Mouse (Mus musculus) small intestine, adult 2 months (tissue): ENCODE measurements around the gene Fam160a1. TPM values are rescaled to one million over a fixed set of nuclear protein-coding genes. Genes with fewer than 3 reads are reported as not detected.

Experiments
- H3K27ac ChIP-seq: fragments of 200-500 bp; 2 replicates; pipeline ENCODE4 v1.5.1; 2012; ENCODE audit warnings: low read depth, low read length, control low read depth, inconsistent platforms; ENCODE audit not compliant: insufficient read depth
- H3K27me3 ChIP-seq: fragments of 200-500 bp; 2 replicates; pipeline ENCODE4 v1.6.1; 2012; ENCODE audit warnings: mild to moderate bottlenecking, moderate library complexity, low read length, inconsistent platforms; ENCODE audit not compliant: control insufficient read depth, insufficient read depth
- H3K36me3 ChIP-seq: fragments of 200-500 bp; 2 replicates; pipeline ENCODE4 v1.6.1; 2012; ENCODE audit warnings: mild to moderate bottlenecking, low read length, control low read depth, inconsistent platforms; ENCODE audit not compliant: control insufficient read depth, insufficient read depth
- H3K4me1 ChIP-seq: fragments of 200-500 bp; 2 replicates; pipeline ENCODE4 v1.6.1; 2012; ENCODE audit warnings: low read length, inconsistent platforms, mixed read lengths; ENCODE audit not compliant: control insufficient read depth, insufficient read depth, insufficient read length
- H3K4me3 ChIP-seq: fragments of 200-500 bp; 2 replicates; pipeline ENCODE4 v1.5.1; 2012; ENCODE audit warnings: low read depth, mild to moderate bottlenecking, control low read depth, inconsistent platforms, low read length, moderate library complexity
- CTCF ChIP-seq: fragments of 200-500 bp; IDR thresholded peaks from 2 replicates; pipeline ENCODE4 v1.5.1; 2012; ENCODE audit warnings: low read depth, mild to moderate bottlenecking, control low read depth, inconsistent platforms, low read length, moderate library complexity, mixed read lengths; ENCODE audit not compliant: insufficient replicate concordance, insufficient read length; ENCODE audit errors: extremely low read depth
- POLR2A ChIP-seq: fragments of 200-500 bp; IDR thresholded peaks from 2 replicates; pipeline ENCODE4 v1.6.1; 2012; ENCODE audit warnings: low read depth, mild to moderate bottlenecking, control low read depth, inconsistent platforms, low read length, moderate library complexity
- WGBS: fragments of 180-500 bp; shearing (Covaris S2); methylation state at CpG from one replicate; pipeline ENCODE4 v1.1.7; 2018; 5-methylcytosine and 5-hydroxymethylcytosine counted together
- polyA plus RNA-seq: library from polyadenylated mRNA; depleted of rRNA; stranded (reverse); fragments of >200 nt; gene quantifications from 2 replicates; pipeline ENCODE4 v1.2.3, GENCODE M21; 2012

Gene Fam160a1
- polyA plus RNA-seq, 1 experiment, result 12.6 TPM

GRCm38 (mm10) chr3:85773886-85774285 lies 43.2 kb downstream of the Fam160a1 start:
- Histone ChIP-seq H3K4me1 (no peaks in the 10 kb centered on the region), H3K27me3 (no peaks in the 10 kb centered on the region), H3K4me3 (no peak overlapping the region), H3K36me3 (no peaks in the 10 kb centered on the region), H3K27ac (no peak overlapping the region)
- TF ChIP-seq CTCF (no peak), POLR2A (no peak)
- 48% methylated on average over 4 of the region's 4 CpGs for whole genome bisulfite sequencing

DNA sequence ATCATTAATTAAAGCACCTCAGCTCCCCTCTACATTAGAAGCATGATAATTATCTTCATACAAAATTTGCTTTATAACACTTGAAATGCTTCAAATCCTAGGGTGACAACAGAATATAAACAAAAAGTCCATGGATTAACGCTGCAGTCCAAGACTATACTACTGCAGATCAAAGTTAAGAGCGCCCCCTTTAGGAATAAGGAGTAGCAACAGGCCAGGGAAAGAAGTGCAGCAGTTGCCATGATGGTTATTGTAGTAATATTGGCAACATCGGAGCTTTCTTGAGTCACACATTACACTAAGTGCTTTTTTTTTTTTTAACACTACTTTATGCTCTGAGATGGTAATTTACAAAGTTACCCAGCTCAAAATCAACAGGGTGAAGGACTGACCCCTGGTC lies 43.7 kb downstream of the Fam160a1 start:
- no peaks in the 10 kb centered on the region for H3K27me3 ChIP-seq
- H3K36me3 ChIP-seq, result no peaks in the 10 kb centered on the region
- TF ChIP-seq CTCF (no peak), POLR2A (no peak)
- 37% methylated on average over 3 of the region's 3 CpGs for WGBS
- no peaks in the 10 kb centered on the region for H3K4me1 ChIP-seq
- H3K4me3 ChIP-seq, result no peak overlapping the region
- H3K27ac ChIP-seq, result no peak overlapping the region

DNA sequence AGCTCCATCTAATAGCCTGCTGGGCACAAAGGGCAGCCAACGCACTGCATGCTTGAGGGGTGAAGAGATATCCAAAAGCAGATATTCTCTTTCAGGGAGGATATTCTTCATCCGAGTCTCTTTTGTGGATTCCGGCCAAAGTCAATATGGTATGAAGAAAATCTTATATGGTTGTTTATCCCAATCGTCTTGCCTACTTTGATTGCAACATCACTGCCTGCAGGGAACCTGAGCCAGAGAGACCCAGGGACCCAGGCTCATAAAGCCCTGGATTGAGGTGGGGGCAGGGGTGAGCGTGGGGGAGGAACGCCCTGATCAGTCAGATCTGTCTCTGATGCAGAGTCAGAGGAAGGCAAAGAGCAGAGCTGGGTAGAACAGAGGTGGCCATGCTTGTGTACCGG lies 52.2 kb downstream of the Fam160a1 start:
- no peaks in the 10 kb centered on the region for H3K36me3 ChIP-seq
- WGBS, result 28% methylated on average over 7 of the region's 7 CpGs
- no peaks in the 10 kb centered on the region for H3K27me3 ChIP-seq
- TF ChIP-seq CTCF (no peak), POLR2A (no peak)
- no peak overlapping the region for H3K27ac ChIP-seq
- H3K4me1 ChIP-seq, result peaks cover 11% of the 10 kb centered on the region; the same call in 1 of the 2 replicates
- no peak overlapping the region for H3K4me3 ChIP-seq

DNA sequence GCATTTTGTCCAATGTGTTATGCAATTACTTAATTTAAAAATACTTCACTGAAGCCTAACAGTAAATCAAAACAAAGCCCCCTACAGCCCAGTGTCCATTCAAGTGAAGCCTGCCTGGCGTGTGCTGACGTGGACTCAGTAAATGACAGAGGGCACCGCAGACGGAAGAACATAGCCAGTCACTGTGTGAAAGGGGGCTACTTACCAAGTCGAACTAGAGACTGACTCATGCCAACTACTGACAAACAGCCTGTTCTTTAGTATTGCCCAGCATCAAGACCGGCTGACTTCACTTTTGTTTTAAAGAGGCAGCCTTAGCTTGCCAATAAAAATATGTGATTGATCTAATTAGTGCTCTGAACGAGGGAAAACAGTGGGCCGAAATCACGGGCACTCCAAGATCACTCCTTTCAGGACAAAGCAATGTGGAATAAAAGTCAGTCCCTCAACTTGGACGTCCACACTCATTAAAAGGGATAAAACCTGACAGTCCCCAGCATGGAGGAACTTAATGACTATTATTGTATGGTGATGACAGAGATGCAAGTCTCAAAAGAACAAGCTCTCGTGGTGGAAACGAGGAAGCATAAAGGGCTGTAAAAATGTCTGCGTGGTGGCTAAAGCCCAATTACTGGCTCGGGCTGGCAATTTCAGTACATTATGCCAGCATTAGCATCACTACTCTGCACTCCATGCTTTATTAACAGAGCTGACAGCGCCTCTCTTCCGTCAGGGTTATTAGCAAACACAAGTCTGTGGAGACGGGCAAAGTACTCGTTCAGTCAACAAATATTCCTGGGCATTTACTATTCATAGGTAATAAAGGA lies 52.9 kb downstream of the Fam160a1 start:
- peaks cover 11% of the 10 kb centered on the region; the same call in 1 of the 2 replicates for H3K4me1 ChIP-seq
- H3K27me3 ChIP-seq, result no peaks in the 10 kb centered on the region
- H3K4me3 ChIP-seq, result no peak overlapping the region
- H3K27ac ChIP-seq, result no peak overlapping the region
- no peak for TF ChIP-seq CTCF
- TF ChIP-seq POLR2A, result no peak
- H3K36me3 ChIP-seq, result no peaks in the 10 kb centered on the region
- 46% methylated on average over 18 of the region's 18 CpGs for WGBS

DNA sequence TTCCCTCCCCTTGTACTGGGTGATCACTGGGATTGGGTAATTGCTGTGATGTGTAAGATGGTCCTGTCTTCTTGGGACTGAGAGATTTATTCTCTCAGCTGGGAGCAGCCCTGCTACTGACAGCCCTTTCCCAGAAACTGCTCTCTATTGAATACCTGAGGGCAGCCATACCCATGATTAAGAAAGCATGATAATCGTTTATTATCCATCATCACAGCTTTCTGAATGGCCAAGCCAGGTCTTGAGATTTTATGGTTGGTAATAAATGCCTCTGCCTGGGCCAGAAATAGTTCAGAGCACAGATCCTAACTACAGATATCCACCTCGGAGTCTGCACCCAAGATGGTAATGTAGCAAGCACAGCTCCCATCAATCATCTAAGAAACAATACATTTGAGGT lies 59.1 kb downstream of the Fam160a1 start:
- TF ChIP-seq POLR2A, result no peak
- TF ChIP-seq CTCF, result no peak
- WGBS, result 14% methylated on average over 2 of the region's 2 CpGs
- peaks cover 12% of the 10 kb centered on the region; the same call in 1 of the 2 replicates for H3K4me1 ChIP-seq
- no peaks in the 10 kb centered on the region for H3K36me3 ChIP-seq
- H3K27ac ChIP-seq, result no peak overlapping the region
- no peak overlapping the region for H3K4me3 ChIP-seq
- no peaks in the 10 kb centered on the region for H3K27me3 ChIP-seq

- H3K4me3 ChIP-seq, result no peak overlapping the region
- H3K4me1 ChIP-seq, result peaks cover 11% of the 10 kb centered on the region; the same call in 1 of the 2 replicates
- no peak overlapping the region for H3K27ac ChIP-seq
- H3K27me3 ChIP-seq, result no peaks in the 10 kb centered on the region
- TF ChIP-seq CTCF, result no peak
- no peak for TF ChIP-seq POLR2A
- 63% methylated on average over 4 of the region's 4 CpGs for WGBS
- no peaks in the 10 kb centered on the region for H3K36me3 ChIP-seq
Observed at GRCm38 (mm10) chr3:85757435-85757834, 59.7 kb downstream of the Fam160a1 start.

DNA sequence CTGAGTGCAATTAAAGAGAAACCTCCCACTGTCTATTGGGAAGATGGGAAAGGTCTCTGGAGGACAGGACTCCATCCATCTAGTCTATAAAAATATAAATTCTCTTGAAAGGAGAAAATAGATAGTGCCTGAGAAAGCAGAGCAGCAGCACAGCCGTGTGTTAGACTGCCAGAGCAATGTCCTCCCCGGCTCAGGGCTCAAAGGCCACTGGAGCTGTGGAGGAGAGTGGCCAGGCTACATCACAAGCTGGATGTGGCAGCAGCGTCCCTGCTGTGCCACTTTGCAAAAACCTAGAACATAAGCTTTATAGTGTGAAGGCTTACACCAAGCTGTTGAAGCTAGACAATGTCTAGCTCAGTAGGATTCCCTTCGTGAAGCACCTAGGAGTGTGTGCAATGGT lies 67.7 kb downstream of the Fam160a1 start:
- 41% methylated on average over 4 of the region's 4 CpGs for WGBS
- H3K36me3 ChIP-seq, result no peaks in the 10 kb centered on the region
- no peak overlapping the region for H3K27ac ChIP-seq

More for the DNA sequence above, 67.7 kb downstream of the Fam160a1 start:
- no peak for TF ChIP-seq CTCF
- no peak for TF ChIP-seq POLR2A
- Histone ChIP-seq H3K27me3 (no peaks in the 10 kb centered on the region), H3K4me1 (peaks cover 5% of the 10 kb centered on the region; the same call in 1 of the 2 replicates), H3K4me3 (no peak overlapping the region)
